Mouse (Mus musculus) lung, postnatal 0 days (tissue): Measurements from ENCODE around the gene Cct6b.

Experiments
- CTCF ChIP-seq: IDR thresholded peaks from 2 replicates; pipeline ENCODE4 v1.5.1; 2016; ENCODE audit warnings: antibody characterized with exemption, mild to moderate bottlenecking
- EP300 ChIP-seq: IDR thresholded peaks from 2 replicates; pipeline ENCODE4 v1.6.1; 2016; ENCODE audit warnings: antibody characterized with exemption, mild to moderate bottlenecking, control low read depth

DNA sequence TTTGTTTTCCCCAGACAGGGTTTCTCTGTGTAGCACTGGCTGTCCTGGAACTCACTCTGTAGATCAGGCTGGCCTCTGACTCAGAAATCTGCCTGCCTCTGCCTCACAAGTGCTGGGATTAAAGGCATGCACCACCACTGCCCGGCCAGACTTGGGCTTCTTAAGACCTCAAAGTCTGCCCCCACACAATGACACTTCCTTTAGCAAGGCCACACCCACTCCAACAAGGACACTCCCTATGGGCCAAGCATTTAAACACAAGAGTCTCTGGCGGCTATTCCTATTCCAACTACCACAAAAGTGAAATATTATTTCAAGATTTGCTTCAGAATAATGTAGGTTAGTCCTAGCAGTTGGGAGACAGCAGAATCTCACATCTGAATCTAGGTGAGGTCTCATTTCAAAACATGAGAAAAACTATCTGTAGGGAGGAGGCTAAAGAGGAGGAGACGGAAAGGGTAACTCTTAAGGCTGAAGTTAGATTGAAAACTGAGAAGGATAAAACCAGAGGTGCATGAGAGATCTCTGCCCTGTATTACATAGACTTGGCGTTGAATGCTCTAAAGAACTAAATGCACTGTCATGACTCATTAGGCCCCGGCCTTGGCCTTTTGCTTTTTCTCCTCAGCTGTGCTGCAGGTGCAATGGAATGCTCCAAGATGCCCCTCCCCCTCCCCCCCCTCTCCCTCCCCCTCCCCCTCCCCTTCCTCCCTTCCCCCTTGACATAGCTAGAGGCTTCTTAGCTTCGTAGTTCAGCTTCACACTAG is 11.6 kb downstream of the Cct6b start:
- TF ChIP-seq CTCF (no peak), EP300 (no peak)
